Mouse (Mus musculus) monocyte, adult 2 months (primary cell): ENCODE measurements around the gene Bmper.

Experiments used
- DNase-seq, 2 experiments: peaks; one replicate each; pipeline ENCODE4 v3.0.0; 2022; ENCODE audit warnings: low spot score in 2 of 2, low read depth in 1 of 2

Bmper gene

GRCm38 (mm10) chr9:23235368-23236002, 12.6 kb downstream of the Bmper start:
- DNase-seq: no peak

GRCm38 (mm10) chr9:23236635-23237279, 13.9 kb downstream of the Bmper start:
- no peak for DNase-seq

GRCm38 (mm10) chr9:23239011-23239410, 16.1 kb downstream of the Bmper start:
- DNase-seq: no peak

GRCm38 (mm10) chr9:23242911-23243310, 20.0 kb downstream of the Bmper start:
- DNase-seq: no peak

- no peak for DNase-seq
Measured at GRCm38 (mm10) chr9:23243869-23244268, 21.0 kb downstream of the Bmper start.

- DNase-seq: no peak
Measured at GRCm38 (mm10) chr9:23246389-23246788, 23.5 kb downstream of the Bmper start.

GRCm38 (mm10) chr9:23250026-23250425, 27.1 kb downstream of the Bmper start:
- DNase-seq: no peak

- no peak for DNase-seq
Measured at GRCm38 (mm10) chr9:23251001-23251400, 28.1 kb downstream of the Bmper start.

GRCm38 (mm10) chr9:23253624-23254023, 30.7 kb downstream of the Bmper start:
- no peak for DNase-seq

- no peak for DNase-seq
Measured at GRCm38 (mm10) chr9:23254237-23255214, 31.6 kb downstream of the Bmper start.

- no peak for DNase-seq
Measured at GRCm38 (mm10) chr9:23255841-23256240, 33.0 kb downstream of the Bmper start.

- DNase-seq: no peak
Measured at GRCm38 (mm10) chr9:23256576-23256975, 33.7 kb downstream of the Bmper start.

- no peak for DNase-seq
Measured at GRCm38 (mm10) chr9:23261834-23262233, 39.0 kb downstream of the Bmper start.

GRCm38 (mm10) chr9:23262851-23263250, 40.0 kb downstream of the Bmper start:
- no peak for DNase-seq

- DNase-seq: no peak
Measured at GRCm38 (mm10) chr9:23264471-23264870, 41.6 kb downstream of the Bmper start.

GRCm38 (mm10) chr9:23268609-23269008, 45.7 kb downstream of the Bmper start:
- no peak for DNase-seq

GRCm38 (mm10) chr9:23269087-23269486, 46.2 kb downstream of the Bmper start:
- no peak for DNase-seq

- DNase-seq: no peak
Measured at GRCm38 (mm10) chr9:23276244-23276643, 53.4 kb downstream of the Bmper start.

GRCm38 (mm10) chr9:23284940-23285460, 62.1 kb downstream of the Bmper start:
- DNase-seq: no peak

- no peak for DNase-seq
Measured at GRCm38 (mm10) chr9:23293574-23293973, 70.7 kb downstream of the Bmper start.

- no peak for DNase-seq
Measured at GRCm38 (mm10) chr9:23295569-23295968, 72.7 kb downstream of the Bmper start.
